Mouse (Mus musculus): ENCODE results near the gene March4. TPM values are rescaled to one million over a fixed set of nuclear protein-coding genes. Genes with fewer than 3 reads are reported as not detected.
A peak's percentile ranks its signal among the peaks of the same experiment; 100 is the strongest.

The March4 gene
- total RNA-seq, 2 experiments from 2014 or later, result 0.05 to 0.16 TPM

DNA sequence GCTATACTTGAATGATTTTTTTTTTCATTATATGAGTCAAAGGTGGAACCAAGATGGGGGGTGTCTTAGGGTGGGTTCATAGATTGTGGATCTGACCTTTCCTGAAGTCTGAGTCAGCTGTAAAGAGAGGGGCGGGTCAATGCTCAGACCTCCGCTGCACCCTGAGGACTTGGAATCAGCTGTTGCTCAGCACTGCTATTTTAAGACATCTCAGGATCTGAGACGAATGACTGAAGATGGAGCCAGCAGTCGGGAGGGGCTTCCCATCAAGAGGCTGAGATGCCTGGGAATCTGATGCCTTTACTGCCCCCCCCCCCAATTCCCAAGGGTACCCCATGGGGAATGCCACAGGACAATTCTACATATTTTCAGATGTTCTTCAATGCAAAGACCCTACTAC, 85.9 kb downstream of the March4 start:
- no peak for DNase-seq (ENCODE audit: low spot score in 2 of 2)

DNA sequence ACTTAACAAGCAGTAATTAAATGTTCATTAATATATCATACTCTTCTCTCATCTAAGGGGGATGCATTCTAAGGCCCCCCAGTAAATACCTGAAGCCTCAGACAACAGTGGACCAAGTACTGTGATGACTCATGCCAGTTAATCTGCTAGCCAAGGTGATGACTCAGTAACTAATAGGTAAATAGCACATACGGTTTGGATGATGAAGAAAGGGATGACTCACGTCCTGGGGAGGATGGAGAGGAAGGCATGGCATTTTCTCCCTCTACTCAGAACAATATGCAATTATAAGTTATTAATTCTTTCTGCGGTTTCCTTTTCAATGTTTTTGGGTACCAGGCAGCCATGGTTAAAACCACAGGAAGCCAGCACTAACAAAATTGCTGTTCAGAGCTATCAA, 87.0 kb downstream of the March4 start:
- DNase-seq (ENCODE audit: low spot score in 2 of 2), result no peak

DNA sequence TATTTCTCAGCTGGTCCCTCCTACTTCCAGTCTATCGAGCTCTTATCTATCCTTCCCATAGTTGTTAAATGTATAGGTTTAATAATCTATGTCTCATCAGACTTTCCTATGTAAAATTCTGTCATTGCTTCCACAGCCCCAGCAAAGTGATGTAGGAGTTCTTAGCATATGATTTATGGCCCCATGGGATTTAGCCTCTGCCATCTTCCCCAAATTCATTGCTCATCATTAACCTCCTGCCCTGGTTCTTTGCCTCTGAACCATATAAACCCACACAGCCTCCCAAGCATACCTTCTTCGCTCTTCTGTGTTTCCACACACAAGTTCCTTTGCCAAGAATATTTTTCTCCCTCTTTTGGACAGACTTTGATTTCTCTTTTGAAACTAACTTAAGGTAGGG, 94.0 kb downstream of the March4 start:
- DNase-seq (ENCODE audit: low spot score in 2 of 2), result no peak

GRCm38 (mm10) chr1:72439146-72439545, 97.6 kb downstream of the March4 start:
- no peak for DNase-seq (ENCODE audit: low spot score in 2 of 2)

DNA sequence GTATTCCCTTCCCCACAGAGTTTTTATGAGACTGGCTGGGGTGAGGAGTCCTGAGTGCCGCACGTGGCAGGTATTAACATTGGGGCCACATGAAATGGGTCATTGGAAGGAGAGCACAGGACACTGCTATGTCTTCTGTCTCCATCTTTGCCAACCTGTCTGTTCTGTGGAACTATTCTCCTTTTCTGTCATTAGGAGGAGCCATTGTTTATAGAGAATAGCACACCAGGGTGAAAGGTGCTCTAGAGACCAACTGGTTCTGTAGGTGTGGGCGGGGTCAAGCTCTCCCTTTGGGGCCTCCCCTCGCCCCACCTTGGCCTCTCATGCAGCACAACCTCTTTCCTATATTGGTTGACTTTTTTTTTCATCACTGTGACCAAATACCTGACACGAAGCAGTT, 99.8 kb downstream of the March4 start:
- DNase-seq (ENCODE audit: low spot score in 2 of 2), result no peak

DNA sequence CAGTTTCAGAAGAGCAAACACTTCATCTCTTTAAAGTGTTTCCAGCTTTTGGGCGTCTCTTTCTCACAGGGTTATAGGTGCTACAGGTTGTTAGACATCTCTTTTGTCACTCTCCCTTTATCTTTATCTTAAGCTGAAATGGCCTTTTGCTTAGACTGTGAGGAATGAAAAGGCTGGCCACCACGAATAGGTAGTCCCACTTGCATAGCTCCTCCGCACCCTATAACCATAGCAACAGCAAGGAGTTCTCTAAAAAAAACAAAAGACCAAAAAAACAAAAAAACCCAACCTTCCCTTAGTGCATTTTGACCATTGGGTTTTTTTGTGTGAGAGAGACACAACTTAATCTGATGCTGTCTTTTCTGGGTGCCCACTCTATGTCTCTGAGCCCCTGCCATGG, 102.2 kb downstream of the March4 start:
- DNase-seq (ENCODE audit: low spot score in 2 of 2), result no peak

- DNase-seq (ENCODE audit: low spot score in 2 of 2), result no peak
Observed at GRCm38 (mm10) chr1:72432579-72432978, 104.2 kb downstream of the March4 start.

DNA sequence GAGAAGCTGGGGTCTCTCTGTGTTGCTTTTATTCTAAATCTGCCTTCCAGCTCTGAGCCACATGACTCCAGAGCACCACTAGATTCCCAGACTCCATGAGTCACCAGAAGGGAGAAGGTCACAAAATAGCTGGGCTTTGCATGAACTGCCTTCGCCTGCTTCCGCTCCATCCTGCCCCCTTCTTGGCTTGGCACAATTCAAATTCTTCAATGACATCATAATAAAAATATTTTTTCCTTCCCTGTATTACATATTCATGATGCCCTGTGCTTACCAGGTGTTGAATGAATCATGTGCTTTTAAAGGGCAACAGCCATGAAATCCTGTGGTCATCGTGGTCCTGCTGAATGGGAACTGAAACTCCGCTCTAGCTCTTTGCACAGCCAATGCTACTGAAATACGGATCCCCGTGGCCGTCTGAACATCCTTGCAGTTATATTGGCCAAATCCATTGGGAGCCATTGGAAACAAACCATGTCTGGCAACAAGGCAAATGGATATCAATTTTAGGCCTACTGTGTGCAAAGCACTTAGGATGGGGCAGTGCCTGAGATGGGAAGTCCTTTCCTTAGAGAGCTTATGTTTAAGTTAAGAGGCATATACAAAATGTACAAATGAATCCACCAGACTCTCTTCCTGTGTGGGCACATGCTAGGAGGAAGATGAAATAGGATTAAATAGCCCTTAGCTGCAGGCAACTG, 107.5 kb downstream of the March4 start:
- DNase-seq (ENCODE audit: low spot score in 2 of 2), result no peak

- DNase-seq (ENCODE audit: low spot score in 2 of 2), result no peak
Observed at GRCm38 (mm10) chr1:72428526-72428925, 108.2 kb downstream of the March4 start.

- no peak for DNase-seq (ENCODE audit: low spot score in 2 of 2)
Observed at GRCm38 (mm10) chr1:72426456-72426855, 110.3 kb downstream of the March4 start.

DNA sequence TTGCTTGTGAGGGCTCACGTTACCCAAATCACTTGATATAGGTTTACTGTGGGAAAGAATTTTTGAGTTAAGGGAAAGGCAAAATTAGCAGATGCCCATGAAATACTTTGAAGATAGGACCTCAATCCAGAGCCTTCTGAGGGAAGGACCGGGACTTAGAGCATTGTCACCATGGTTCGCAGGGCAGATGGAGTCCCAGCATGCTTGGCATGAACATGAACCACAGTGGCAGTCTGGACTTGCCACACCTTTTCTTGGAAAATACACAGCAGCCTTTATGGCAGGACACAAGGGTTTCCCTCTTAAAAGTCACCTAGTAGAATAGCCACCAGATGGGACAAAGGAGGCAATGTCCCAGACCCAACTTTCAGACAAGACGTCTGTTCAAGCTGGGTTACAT, 114.6 kb downstream of the March4 start:
- DNase-seq (ENCODE audit: low spot score in 2 of 2), result no peak

DNA sequence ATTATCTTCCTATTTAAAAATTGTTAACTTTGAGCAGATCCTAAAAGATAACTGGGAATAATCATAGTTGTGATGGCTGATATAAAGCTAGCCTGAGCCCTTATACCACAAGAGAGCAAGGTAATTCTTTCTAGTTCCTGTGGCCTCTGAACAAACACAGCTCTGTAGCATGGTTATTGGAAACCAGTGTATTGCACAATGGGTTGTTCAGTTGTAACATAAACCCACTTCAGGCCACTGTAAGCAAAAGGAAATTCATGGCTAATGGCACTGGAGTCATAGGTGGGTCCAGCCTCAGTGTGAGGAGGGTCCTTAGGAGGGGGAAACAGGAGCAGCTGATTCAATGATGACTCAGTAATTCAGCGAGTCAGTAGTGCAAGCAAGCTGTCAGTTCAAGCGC, 116.5 kb downstream of the March4 start:
- DNase-seq (ENCODE audit: low spot score in 2 of 2), result no peak

DNA sequence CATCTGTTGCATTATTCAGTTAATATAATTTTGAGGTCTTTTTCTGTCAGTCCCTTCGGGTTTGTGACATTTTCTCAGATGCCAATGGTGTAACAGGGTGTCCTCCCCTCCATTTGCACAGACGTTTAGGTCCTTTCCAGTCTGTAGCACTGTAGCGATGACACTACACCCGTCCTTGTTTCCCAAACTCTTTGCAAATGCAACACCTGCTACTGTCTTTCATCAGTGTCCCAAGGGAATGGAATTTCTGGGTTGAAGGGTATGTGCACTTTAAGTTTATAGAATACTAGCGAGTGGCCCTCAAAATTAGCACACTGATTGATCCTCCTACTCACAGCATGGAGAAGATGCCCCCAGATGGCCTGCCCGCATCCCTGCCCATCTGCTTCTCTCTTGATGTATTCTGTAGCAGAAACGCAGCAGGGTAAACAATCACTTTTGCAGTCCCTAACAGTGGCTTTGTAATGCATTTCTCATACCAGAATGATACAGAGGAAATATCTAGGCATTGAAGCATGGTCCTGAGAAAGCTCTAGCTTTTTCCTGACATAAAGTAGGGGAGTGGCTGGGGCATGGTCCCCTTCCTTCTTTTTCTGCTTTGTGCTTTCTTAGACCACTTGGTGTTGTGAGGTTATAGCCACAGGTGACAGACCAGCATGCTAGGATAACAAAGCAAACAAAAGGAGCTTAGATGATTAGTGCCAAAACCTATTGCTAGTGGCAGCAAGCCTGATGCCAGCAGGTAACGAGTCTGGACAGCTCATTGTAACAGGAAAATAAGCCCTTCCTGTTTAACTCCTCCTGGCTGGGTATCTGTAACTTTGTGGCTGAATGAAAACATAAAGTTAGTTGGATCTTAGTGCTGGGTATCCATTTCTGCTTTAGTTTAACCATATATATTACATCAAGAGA, 117.7 kb downstream of the March4 start:
- no peak for DNase-seq (ENCODE audit: low spot score in 2 of 2)

GRCm38 (mm10) chr1:72414561-72415253, 122.0 kb downstream of the March4 start:
- no peak for DNase-seq (ENCODE audit: low spot score in 2 of 2)

DNA sequence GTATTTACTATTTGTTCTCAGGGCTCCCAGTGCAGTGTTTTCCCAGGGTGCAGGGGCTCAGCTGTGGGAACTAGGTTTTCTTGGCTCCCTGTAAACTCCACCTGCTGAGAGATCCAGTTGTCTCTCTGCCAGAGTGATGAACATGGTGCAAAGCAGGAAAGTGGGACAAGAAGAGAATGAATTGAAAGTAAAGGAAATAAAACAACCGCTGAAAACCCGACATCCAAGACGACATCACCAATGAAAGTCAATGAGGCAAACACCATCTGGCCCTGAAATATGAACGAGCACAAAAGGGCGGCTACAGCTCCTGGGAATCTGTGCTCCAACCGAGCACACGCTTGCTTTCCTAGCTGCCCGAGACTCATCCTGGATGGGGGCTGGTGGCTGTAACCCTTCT, 122.6 kb downstream of the March4 start:
- DNase-seq (ENCODE audit: low spot score in 2 of 2), result no peak

DNA sequence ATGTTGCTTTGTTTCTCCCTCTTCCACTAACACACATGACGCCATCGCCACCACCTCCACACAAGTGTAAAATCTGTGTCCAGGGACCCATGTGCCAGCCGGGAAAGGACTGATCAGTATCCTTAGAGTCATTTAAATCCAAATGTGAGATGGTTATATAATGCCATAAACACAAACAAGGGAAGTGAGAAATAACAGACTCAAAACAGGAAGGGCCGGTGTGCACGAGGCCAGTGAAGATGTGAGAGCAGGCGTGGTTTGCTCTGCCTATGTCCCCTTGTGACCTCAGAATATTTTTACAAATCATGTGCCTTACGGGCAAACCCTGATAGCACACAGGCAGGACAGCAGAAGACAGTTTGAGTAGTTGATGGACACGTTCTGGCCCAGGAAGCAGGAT, 123.5 kb downstream of the March4 start:
- DNase-seq (ENCODE audit: low spot score in 2 of 2), result no peak

DNA sequence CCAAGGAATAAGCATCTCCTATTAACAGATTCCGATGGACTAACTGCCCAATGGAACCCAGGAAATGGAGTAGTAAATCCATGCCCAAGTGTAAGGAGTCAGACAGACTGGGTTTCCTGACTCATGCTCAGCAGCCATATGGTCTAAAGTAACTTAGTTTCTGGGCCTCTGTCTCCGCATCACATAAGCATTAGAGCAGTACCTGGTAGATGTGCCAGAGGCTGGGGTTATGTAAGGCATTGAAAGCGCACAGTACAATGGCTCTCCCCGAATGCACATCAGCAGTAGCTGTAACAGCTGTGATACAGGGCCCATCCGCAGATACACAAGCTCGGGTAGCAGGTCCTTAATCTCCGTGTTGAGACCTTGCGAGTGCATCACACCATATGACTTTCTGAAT, 125.6 kb downstream of the March4 start:
- no peak for DNase-seq (ENCODE audit: low spot score in 2 of 2)

GRCm38 (mm10) chr1:72409936-72410335, 126.8 kb downstream of the March4 start:
- DNase-seq (ENCODE audit: low spot score in 2 of 2), result no peak

GRCm38 (mm10) chr1:72406505-72407079, 130.1 kb downstream of the March4 start:
- DNase-seq (ENCODE audit: low spot score in 2 of 2), result no peak

DNA sequence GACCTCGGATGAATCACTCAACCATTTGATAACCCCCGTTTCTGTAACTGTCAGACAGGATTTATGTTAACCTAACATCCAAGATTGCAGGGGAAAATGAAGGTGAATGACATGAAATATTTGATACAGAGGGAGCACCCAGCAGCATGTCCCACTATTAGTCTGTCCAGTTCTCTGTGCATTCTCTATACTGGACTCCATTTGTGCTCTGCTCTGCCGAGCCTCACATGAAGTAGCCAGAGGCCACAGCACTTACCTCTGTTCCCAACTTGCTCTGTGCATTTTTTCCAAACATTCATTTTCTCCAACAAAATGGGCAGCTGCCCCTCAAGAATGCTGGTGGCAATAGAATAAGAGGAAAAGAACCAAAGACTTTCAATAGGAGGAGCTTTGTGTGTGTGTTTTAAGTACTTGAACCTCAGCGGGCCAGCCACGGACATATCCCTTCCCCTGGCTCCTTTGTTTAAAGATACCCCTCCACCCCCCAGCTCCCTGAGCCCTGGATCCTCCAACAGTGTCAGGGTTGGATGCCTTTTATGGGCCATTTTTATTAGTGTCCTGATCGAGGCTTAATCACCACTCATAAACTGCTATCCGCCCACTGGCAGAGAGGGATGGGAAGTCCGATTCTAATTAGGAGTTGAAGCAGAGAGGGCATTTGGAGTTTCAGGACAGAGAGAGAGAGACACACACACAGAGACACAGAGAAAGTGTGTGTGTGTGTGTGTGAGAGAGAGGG, 135.2 kb downstream of the March4 start:
- DNase-seq (ENCODE audit: low spot score in 2 of 2), result no peak

DNA sequence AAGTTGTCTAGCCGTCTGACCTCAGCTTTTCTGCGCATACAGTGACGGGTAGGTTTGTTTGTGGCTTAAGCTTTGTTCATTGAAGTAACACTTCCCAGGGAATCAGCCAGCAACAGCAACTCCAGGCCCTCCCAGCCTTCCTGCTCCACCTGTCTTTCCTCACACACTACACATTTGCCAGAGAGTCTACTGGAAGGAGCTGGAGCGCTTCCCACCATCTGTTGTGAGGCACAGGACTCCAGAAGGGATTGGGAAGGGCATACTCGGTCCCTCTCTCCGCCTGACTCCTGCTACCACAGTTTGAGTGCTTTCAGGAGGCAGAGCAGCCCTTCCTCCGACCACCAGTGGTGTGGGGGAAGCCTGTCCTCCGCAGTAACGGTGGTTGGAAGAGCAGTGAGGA, 136.1 kb downstream of the March4 start:
- peak in 1 of 2 experiments; percentile 24 for DNase-seq (ENCODE audit: low spot score in 2 of 2)
